Mouse (Mus musculus) limb, embryonic 11.5 days (tissue): ENCODE data around the gene Med11. TPM values are rescaled to one million over a fixed set of nuclear protein-coding genes. Genes with fewer than 3 reads are reported as not detected.

Experiments
- ATAC-seq: fragments of 200-750 bp; cut with Nextera tagmentation; 2 replicates; pipeline ENCODE4 v1.8.0; 2017; ENCODE audit warnings: low read depth; ENCODE audit not compliant: insufficient number of reproducible peaks, low FRiP score, low TSS enrichment
- DNase-seq: peaks from one replicate; pipeline ENCODE4 v3.0.0-alpha.2; 2015; ENCODE audit warnings: low spot score
- H3K27ac ChIP-seq: fragments of 300-500 bp; sonication (generic); replicated peaks from 2 replicates; pipeline ENCODE4 v1.5.1; 2014; ENCODE audit warnings: low read depth, mild to moderate bottlenecking, low read length
- H3K27me3 ChIP-seq: fragments of 300-500 bp; sonication (generic); 2 replicates; pipeline ENCODE4 v1.6.1; 2014; ENCODE audit warnings: mild to moderate bottlenecking, low read length, mixed read lengths; ENCODE audit not compliant: control insufficient read depth, insufficient read depth
- H3K36me3 ChIP-seq: fragments of 300-500 bp; sonication (generic); 2 replicates; pipeline ENCODE4 v1.6.1; 2014; ENCODE audit warnings: mild to moderate bottlenecking, low read length, moderate library complexity, mixed read lengths; ENCODE audit not compliant: control insufficient read depth, insufficient read depth
- H3K4me1 ChIP-seq: fragments of 300-500 bp; sonication (generic); 2 replicates; pipeline ENCODE4 v1.6.1; 2014; ENCODE audit warnings: low read length, mixed read lengths; ENCODE audit not compliant: control insufficient read depth, insufficient read depth
- H3K4me2 ChIP-seq: fragments of 300-500 bp; sonication (generic); 2 replicates; pipeline ENCODE4 v1.6.1; 2014; ENCODE audit warnings: low read depth, mild to moderate bottlenecking, moderate library complexity; ENCODE audit not compliant: severe bottlenecking
- H3K4me3 ChIP-seq: fragments of 300-500 bp; sonication (generic); 2 replicates; pipeline ENCODE4 v1.5.1; 2014; ENCODE audit warnings: low read depth, low read length
- H3K9ac ChIP-seq: fragments of 300-500 bp; sonication (generic); 2 replicates; pipeline ENCODE4 v1.6.1; 2014; ENCODE audit warnings: mild to moderate bottlenecking, low read length
- H3K9me3 ChIP-seq: fragments of 300-500 bp; sonication (generic); 2 replicates; pipeline ENCODE4 v1.6.1; 2016; ENCODE audit warnings: low read length; ENCODE audit not compliant: control insufficient read depth
- WGBS: fragments of 180-500 bp; shearing (Covaris S2); extraction: QIAGEN DNeasy Blood & Tissue Kit; methylation state at CpG from one replicate; pipeline ENCODE4 v1.1.7; 2014; 5-methylcytosine and 5-hydroxymethylcytosine counted together
- polyA plus RNA-seq: library from polyadenylated mRNA; unstranded; fragments of >200 nt; fragmentation: Nextera tagmentation; extraction: Ambion mirVana; gene quantifications from 2 replicates; pipeline ENCODE4 v1.2.1, GENCODE M21; 2014

The Med11 gene
- polyA plus RNA-seq, 1 experiment from 2014 or later, result 50.1 TPM

GRCm38 (mm10) chr11:70453261-70454044 is 1.7 kb downstream of the Med11 start:
- ATAC-seq (no peak), DNase-seq (no peak)
- Histone ChIP-seq H3K4me3 (no peak overlapping the region), H3K9ac (no peak overlapping the region), H3K4me1 (peaks cover 5% of the 10 kb centered on the region; the same call in 1 of the 2 replicates), H3K27me3 (peaks cover under 1% of the 10 kb centered on the region; the same call in 1 of the 2 replicates), H3K9me3 (no peaks in the 10 kb centered on the region), H3K36me3 (no peaks in the 10 kb centered on the region), H3K4me2 (no peak overlapping the region), H3K27ac (no peak overlapping the region)
- 89% methylated on average over 9 of the region's 9 CpGs for WGBS

- Histone ChIP-seq H3K4me2 (peak within 1 kb of the TSS; percentile 75), H3K4me3 (peak within 1 kb of the TSS; percentile 41), H3K9ac (peak within 1 kb of the TSS; percentile 36), H3K9me3 (no peaks in the 10 kb centered on the region), H3K36me3 (no peaks in the 10 kb centered on the region), H3K4me1 (no peaks in the 10 kb centered on the region), H3K27me3 (peaks cover 24% of the 10 kb centered on the region), H3K27ac (no peak within 1 kb of the TSS)
- 20% methylated on average over 31 of the region's 32 CpGs for WGBS
- peak; percentile 35 for DNase-seq
- ATAC-seq, result no peak
Observed at GRCm38 (mm10) chr11:70458688-70459600, 7.2 kb downstream of the Med11 start, which contains the start of gene Zmynd15. Gene Zmynd15, plus strand, starts transcription at chr11:70459433.

DNA sequence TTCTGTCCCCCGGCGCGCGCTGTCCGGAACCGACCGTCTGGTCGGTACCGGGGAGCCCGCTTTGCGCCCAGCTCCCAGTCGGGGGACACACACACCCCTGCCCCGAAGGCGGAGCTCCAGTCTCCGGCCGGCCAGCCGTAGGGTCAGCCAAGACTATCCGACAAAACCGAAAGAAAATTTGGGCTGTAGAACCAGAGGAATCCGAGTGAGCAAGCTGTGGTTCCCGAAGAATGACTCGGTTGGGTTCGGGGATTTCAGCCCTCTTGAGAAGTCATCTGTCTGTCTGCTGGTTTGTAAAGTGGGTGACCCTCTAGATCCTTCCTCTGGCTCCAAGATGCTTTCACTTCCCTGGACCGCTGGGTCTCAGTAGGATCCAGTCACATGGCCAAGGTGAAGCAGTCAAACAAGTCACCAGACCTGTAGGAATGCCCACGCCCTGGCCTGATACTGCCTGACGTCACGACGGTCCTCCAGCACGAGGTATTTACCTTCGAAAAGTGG is 7.9 kb downstream of the Med11 start, which contains the start of gene Cxcl16:
Gene Cxcl16, minus strand, starts transcription at position 384 of the 501 bp plus-strand sequence.
- Histone ChIP-seq H3K9ac (peak within 1 kb of the TSS; percentile 36), H3K36me3 (no peaks in the 10 kb centered on the region), H3K4me2 (peak within 1 kb of the TSS; percentile 75), H3K27me3 (peaks cover 31% of the 10 kb centered on the region), H3K4me3 (peak within 1 kb of the TSS; percentile 41), H3K4me1 (no peaks in the 10 kb centered on the region), H3K27ac (no peak within 1 kb of the TSS), H3K9me3 (no peaks in the 10 kb centered on the region)
- DNase-seq, result peak; percentile 33
- WGBS, result 4% methylated on average over 30 of the region's 30 CpGs
- ATAC-seq, result no peak

DNA sequence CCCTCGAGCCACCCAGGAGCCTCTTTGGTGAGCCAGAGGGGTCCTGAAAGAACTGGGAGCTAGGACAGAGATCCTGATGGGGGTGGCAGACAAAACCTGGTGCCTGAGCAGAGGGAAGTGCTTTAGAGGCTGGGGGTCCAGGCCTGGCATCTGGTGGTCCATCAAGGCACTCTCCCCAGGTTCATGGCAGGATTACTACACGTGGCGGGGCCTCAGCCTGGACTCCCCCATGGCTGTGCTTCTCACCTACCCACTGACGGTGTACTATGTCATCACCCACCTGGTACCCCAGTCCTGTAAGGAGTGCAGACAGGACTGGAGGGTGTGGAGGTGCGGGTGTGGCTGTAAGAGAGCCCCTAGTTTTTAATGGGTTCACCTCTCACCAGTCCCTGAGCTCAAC is 12.3 kb downstream of the Med11 start:
- no peaks in the 10 kb centered on the region for H3K36me3 ChIP-seq
- peaks cover 49% of the 10 kb centered on the region for H3K27me3 ChIP-seq

GRCm38 (mm10) chr11:70465211-70465610 is 13.5 kb downstream of the Med11 start:
- Histone ChIP-seq H3K4me3 (peak overlapping the region; percentile 14; the same call in 1 of the 2 replicates), H3K4me1 (0 out of 2 replicates have a peak, but pooled peaks cover 4% of the 10 kb centered on the region), H3K9ac (no peak overlapping the region), H3K27ac (no peak overlapping the region), H3K36me3 (no peaks in the 10 kb centered on the region), H3K9me3 (no peaks in the 10 kb centered on the region), H3K27me3 (peaks cover 40% of the 10 kb centered on the region), H3K4me2 (peak overlapping the region; percentile 22; the same call in 1 of the 2 replicates)
- DNase-seq (peak; percentile 29), ATAC-seq (no peak)
- 26% methylated on average over 16 of the region's 16 CpGs for WGBS

More for the DNA sequence above, 12.3 kb downstream of the Med11 start:
- Histone ChIP-seq H3K4me2 (no peak overlapping the region), H3K4me1 (0 out of 2 replicates have a peak, but pooled peaks cover 4% of the 10 kb centered on the region), H3K9ac (no peak overlapping the region), H3K27ac (no peak overlapping the region), H3K9me3 (no peaks in the 10 kb centered on the region), H3K4me3 (no peak overlapping the region)
- no peak for DNase-seq
- WGBS, result 75% methylated on average over 5 of the region's 5 CpGs
- ATAC-seq, result no peak

DNA sequence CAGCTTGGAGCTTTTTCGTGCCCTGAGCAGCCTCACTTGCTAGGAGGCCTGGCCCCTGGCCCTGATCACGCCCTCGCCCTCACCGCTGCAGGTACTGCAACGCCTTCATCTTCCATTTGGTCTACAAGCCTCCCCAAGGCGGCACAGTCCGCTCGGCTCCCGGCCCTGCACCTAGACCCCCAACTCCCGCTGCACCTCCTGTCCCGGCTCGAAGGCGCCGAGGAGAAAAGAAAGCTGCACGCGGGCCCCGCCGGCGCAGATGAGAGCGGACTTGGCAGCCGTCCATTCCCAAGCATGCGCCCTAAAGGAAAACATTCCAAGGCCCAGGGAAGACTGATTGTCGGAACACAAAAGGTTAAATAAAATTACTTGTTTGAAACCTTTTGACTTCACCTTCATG is 14.1 kb downstream of the Med11 start:
- H3K36me3 ChIP-seq, result no peaks in the 10 kb centered on the region
- peak overlapping the region; percentile 34 for H3K9ac ChIP-seq
- 0 out of 2 replicates have a peak, but pooled peaks cover 4% of the 10 kb centered on the region for H3K4me1 ChIP-seq
- WGBS, result 11% methylated on average over 23 of the region's 23 CpGs
- H3K27me3 ChIP-seq, result peaks cover 34% of the 10 kb centered on the region
- peak overlapping the region; percentile 14; the same call in 1 of the 2 replicates for H3K4me3 ChIP-seq
- no peaks in the 10 kb centered on the region for H3K9me3 ChIP-seq
- H3K4me2 ChIP-seq, result peak overlapping the region; percentile 22; the same call in 1 of the 2 replicates
- DNase-seq, result peak; percentile 34
- no peak overlapping the region for H3K27ac ChIP-seq
- ATAC-seq, result no peak

DNA sequence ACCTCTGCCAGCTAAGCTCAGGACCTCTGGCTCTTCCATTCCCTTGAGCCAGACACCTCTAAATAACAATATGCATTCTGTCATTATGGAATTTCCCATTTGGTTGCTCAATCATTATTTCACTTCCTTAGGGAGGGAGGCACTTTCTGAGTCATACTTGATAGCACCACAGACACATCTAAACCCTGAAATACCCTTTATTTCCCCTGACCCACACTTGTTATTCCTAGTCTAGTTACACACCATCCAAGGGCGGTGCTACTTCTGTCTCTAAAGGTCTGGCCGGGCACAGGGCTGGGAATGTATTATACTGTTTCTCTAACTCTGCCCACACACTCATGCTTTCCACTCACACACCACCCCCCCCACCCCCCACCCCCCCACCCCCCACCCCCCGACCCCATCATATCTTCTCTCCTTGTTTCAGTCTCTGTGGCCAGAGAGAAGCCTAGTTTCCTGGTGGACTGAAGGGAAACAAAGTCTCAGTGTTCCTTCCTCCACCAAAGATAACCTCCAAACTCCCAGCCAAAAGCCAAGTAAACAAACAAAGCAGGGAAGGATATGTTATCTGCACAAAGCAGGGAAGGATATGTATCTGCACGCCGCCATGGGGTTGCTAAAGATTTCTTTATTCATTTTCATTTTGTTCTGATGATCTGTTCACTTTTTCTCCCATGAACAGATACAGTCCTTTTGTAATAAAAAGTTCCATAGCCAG is 16.3 kb downstream of the Med11 start:
- Histone ChIP-seq H3K9ac (no peak overlapping the region), H3K27ac (no peak overlapping the region), H3K27me3 (peaks cover 31% of the 10 kb centered on the region), H3K4me1 (0 out of 2 replicates have a peak, but pooled peaks cover 4% of the 10 kb centered on the region), H3K4me2 (no peak overlapping the region), H3K9me3 (no peaks in the 10 kb centered on the region), H3K36me3 (no peaks in the 10 kb centered on the region), H3K4me3 (no peak overlapping the region)
- ATAC-seq (no peak), DNase-seq (no peak)
- 88% methylated on average over 5 of the region's 5 CpGs for WGBS
